Mouse (Mus musculus) inflammation-experienced regulatory T-cells, adult 6 months (primary cell): Measurements from ENCODE around the gene Mms22l. TPM values are rescaled to one million over a fixed set of nuclear protein-coding genes. Genes with fewer than 3 reads are reported as not detected.
"Not testable (repeated sequence)": the region's sequence is repeated elsewhere in the genome, so short reads cannot be mapped to it uniquely, and the experiment has no call there.

Experiments used
- ATAC-seq: one replicate; pipeline ENCODE4 v1.8.0; 2017
- polyA plus RNA-seq, 3 experiments: library from polyadenylated mRNA; unstranded; fragments of 100-300 nt; shearing (Covaris generic); gene quantifications; one replicate each; pipeline ENCODE4 v1.2.1; 2017

Gene Mms22l
- polyA plus RNA-seq, 3 experiments from 2014 or later: 3.5 to 11.5 (median 4.7) TPM

DNA sequence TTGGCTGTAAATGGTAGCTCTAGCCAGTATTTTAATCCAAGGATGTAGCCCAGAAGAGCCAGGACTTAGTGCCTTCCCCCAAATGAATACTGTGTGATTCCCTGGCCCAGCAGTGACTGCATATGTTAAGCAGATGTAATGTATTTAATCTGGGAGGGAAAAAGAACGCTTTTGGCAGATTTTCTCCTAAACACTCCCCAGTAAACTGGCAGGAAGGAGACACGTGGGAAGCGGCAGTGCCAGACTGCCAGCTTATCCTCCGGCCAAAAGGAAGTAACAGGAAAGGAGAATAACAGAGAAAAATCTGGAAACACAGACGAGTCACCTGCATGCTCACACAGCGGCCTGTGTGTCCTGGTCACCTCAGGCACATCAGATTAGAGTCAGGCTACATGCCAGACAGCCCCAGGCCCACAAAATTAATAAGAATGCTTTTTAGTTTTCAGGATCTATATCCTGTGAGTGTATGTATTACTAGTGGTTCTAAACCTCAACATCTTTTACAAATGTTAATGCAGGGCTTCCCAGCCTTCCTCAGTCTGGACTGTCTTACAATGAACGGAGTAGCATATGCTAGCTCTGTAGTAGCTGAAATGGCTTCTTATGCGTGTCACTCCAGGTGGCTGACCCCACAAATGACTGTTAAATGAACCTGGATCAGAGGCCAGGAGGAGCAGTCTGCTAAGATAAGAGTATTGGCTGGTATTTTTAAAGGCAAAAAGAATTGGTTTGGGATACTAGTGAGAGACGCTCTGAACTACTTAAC lies 125.4 kb downstream of the Mms22l start:
- no peak for ATAC-seq

DNA sequence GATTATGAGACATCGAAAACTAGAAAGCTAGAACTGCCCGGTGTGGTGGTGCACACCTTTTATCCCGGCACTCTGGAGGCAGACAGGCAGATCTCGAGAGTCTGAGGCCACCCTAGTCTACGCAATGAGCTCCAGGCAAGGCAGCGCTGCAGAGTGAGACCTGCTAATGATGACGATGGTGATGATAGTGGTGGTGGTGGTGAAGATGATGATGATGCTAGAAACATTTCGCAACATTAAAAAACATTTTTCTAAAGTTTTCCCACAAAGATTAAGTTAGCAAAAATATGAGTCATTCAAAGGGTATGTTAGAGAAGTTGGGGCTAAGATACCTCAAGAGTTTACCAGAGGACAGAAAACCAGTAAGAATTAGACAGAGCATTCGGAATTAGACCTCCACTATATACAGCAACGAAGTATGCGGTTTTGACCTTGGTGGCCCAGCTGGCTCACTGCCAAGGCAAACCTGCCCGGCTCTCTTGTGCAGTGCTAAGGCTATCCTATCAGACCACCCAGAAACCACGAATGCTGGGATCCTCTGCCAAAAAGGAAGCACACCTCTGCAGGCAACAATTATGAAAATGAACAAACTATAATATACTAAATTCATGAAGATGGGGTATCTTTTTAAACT lies 129.8 kb downstream of the Mms22l start:
- ATAC-seq: no peak

- ATAC-seq: no peak
These were observed 130.4 kb downstream of the Mms22l start for GRCm38 (mm10) chr4:24626686-24627085.

- no peak for ATAC-seq
These were observed 131.6 kb downstream of the Mms22l start for GRCm38 (mm10) chr4:24627871-24628270.

DNA sequence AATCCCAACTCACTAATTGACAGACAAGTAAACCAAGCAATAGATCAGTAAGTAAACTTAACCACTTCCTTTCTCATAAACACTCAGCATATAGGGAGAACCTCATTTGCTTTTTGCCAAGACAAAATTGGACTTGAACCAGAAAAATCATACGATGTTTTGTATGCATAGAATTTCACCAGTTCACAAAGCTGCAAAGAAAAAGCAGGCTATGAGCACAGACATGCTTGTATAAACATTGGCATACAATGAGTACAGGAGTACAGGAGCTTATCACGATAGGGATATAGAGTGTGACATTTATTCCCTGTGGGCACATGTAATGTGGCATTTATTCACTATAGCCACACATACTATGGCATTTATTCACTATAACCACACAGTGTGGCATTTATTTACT lies 134.2 kb downstream of the Mms22l start:
- no peak for ATAC-seq

DNA sequence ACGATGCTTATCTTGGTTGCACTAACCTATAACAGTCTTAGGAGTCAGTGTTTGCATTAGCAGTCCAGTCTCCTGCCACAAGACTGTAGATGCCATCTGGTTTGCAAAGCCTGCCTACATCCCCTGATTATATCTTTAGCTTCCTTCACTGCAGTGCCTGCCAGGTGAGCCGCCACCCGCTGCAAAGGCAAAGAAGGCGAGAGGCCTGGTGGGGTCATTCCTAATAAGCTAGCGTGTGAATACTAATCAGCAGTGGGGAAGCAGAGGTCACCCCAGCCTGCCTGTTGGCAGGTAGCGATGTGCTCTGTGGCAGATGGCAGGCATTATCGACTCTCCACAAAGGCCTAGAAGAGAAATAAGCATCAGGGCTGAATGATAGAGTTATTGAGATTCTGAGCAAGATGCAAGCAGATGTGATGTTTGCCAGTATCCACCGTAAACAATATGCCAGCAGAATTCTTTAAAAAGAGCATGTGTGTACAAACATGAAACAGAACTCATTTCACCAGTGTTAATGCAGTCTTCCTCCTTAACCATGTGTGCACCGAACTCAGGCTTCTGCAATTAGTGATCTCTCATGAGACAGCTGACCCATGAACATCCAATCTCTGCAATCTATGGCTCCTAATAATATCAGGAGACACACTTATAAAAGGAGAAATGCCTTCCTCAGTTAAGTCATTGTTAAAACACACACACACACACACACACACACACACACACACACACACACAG lies 135.1 kb downstream of the Mms22l start:
- ATAC-seq: no peak

DNA sequence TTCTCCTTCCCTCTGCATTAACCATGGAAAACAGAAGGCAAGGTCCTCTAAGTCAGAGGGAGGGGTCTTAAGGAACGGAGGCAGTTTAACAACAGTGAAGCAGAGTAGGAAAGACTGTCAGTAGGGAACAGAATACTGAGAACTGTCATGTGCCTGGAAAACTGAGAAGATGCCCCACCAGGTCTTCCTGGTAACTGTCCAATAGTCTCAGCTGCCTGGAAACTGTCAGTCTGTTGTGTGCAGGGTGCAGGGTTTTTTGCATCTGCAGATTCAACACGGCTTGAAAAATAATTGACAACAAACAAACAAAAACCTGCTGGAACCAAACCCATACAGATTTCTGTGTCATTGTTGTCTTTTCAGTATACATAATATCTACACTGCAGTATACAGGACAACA lies 146.1 kb downstream of the Mms22l start:
- ATAC-seq: no peak

DNA sequence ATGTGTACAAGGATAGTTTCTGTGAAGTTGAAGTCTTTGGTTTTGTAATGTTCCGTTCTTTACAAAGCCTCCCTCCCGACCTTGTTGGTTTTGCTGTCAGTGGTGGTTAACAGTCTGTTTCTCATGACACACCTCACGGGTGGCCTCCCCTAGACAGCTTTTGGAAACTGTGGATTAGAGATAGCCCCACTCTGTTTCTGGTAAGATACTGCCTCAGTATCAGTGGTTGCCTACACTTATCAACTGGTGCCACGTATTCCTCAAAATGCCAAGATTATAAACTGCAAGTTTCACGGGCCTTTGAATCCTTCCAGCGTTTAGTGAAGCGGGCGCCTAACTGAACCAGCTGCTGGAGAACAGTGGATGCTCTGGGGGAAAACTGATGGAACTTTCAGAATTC lies 148.5 kb downstream of the Mms22l start:
- ATAC-seq: not testable (repeated sequence)
